Mouse (Mus musculus) CD4-positive, CD25-positive, alpha-beta regulatory T cell (primary cell): ENCODE measurements around the gene Mdga2. TPM values are rescaled to one million over a fixed set of nuclear protein-coding genes. Genes with fewer than 3 reads are reported as not detected.

Source experiments
- polyA plus RNA-seq: library from polyadenylated mRNA; unstranded; fragments of 100-300 nt; shearing (Covaris generic); gene quantifications from one replicate; pipeline ENCODE4 v1.2.1, GENCODE M21; 2017

The Mdga2 gene
- 0.25 TPM for polyA plus RNA-seq

DNA sequence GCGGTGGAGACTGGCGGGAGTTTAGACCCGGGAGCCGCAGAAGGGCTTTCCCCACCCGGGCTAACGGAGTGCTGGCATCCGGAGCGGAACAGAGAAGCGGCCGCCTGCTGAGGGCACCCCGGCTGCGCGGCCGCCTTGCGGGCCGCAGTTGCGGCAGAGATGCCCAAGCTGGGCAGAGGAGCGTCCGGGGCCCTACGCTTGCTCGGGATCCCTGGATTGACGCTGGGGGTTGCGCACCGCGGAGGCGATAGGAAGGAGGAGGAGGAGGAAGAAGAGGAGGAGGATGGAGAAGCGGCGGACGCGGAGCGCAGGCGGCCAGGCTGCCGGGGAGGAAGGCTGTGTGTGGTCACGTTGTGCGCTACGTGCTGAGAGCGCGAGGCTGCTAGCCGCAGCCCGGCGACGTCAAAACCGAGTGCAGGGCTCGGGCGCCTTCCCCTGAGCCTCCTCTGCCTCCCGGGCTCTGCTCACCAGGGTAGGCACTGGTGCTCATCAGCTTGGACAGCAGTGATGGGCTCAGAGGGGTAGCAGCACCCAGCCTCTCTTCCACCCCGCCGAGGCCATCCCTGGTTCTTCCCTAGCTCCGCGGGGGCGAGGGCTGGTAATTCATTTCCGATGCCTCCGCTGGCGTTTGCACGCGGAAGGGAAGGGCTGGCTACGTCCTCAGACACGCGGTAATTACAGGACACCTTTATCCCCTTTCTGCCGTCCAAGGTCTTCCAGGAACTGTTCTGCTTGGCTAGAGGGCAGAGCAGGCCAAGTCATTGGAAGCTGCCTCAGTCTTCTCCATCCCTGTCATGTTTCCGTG, at the start of gene Mdga2:
Gene Mdga2 (minus strand): TSS at position 329 of the 805 bp plus-strand sequence.

